Mouse (Mus musculus) limb, embryonic 14.5 days (tissue): ENCODE data around the gene Igsf21. TPM values are rescaled to one million over a fixed set of nuclear protein-coding genes. Genes with fewer than 3 reads are reported as not detected.

Source experiments
- ATAC-seq: fragments of 200-750 bp; cut with Nextera tagmentation; 2 replicates; pipeline ENCODE4 v1.8.0; 2017; ENCODE audit warnings: low read depth, moderate number of reproducible peaks, moderate TSS enrichment; ENCODE audit not compliant: low FRiP score
- DNase-seq: peaks from one replicate; pipeline ENCODE4 v3.0.0-alpha.2; 2015; ENCODE audit warnings: low spot score
- H3K27ac ChIP-seq: fragments of 300-500 bp; sonication (generic); replicated peaks from 2 replicates; pipeline ENCODE4 v1.5.1; 2014; ENCODE audit warnings: low read depth, mild to moderate bottlenecking, low read length, moderate library complexity, mixed read lengths
- H3K27me3 ChIP-seq: fragments of 300-500 bp; sonication (generic); 2 replicates; pipeline ENCODE4 v1.6.1; 2014; ENCODE audit warnings: low read length, mixed read lengths; ENCODE audit not compliant: control insufficient read depth, insufficient read depth
- H3K36me3 ChIP-seq: fragments of 300-500 bp; sonication (generic); 2 replicates; pipeline ENCODE4 v1.6.1; 2014; ENCODE audit warnings: mild to moderate bottlenecking, low read length, moderate library complexity, mixed read lengths; ENCODE audit not compliant: control insufficient read depth, insufficient read depth
- H3K4me1 ChIP-seq: fragments of 300-500 bp; sonication (generic); 2 replicates; pipeline ENCODE4 v1.6.1; 2014; ENCODE audit warnings: antibody characterized with exemption, low read length, mixed read lengths; ENCODE audit not compliant: control insufficient read depth, insufficient read depth
- H3K4me2 ChIP-seq: fragments of 300-500 bp; sonication (generic); replicated peaks from 2 replicates; pipeline ENCODE4 v1.6.1; 2014; ENCODE audit warnings: low read depth, mild to moderate bottlenecking, low read length, moderate library complexity; ENCODE audit not compliant: severe bottlenecking
- H3K4me3 ChIP-seq: fragments of 300-500 bp; sonication (generic); replicated peaks from 2 replicates; pipeline ENCODE4 v1.5.1; 2014; ENCODE audit warnings: low read length
- H3K9ac ChIP-seq: fragments of 300-500 bp; sonication (generic); 2 replicates; pipeline ENCODE4 v1.6.1; 2014; ENCODE audit warnings: mild to moderate bottlenecking, low read depth, low read length, moderate library complexity; ENCODE audit not compliant: severe bottlenecking
- H3K9me3 ChIP-seq: fragments of 300-500 bp; sonication (generic); 2 replicates; pipeline ENCODE4 v1.6.1; 2016; ENCODE audit warnings: low read length; ENCODE audit not compliant: control insufficient read depth
- POLR2A ChIP-seq: fragments of 200-500 bp; IDR thresholded peaks from 2 replicates; pipeline ENCODE4 v1.8.0; 2012; ENCODE audit warnings: inconsistent platforms, mild to moderate bottlenecking, moderate library complexity, borderline replicate concordance; ENCODE audit not compliant: insufficient read depth, insufficient read length; ENCODE audit errors: extremely low read depth
- WGBS: fragments of 180-500 bp; shearing (Covaris S2); extraction: QIAGEN DNeasy Blood & Tissue Kit; methylation state at CpG from one replicate; pipeline ENCODE4 v1.1.7; 2014; 5-methylcytosine and 5-hydroxymethylcytosine counted together
- polyA plus RNA-seq, 2 experiments: library from polyadenylated mRNA; depleted of rRNA in 1 of 2; stranded (reverse) in 1 of 2; unstranded in 1 of 2; fragments of >200 nt; fragmentation: Nextera tagmentation in 1 of 2; extraction: Ambion mirVana in 1 of 2; gene quantifications; 2 replicates each; pipeline versions ENCODE4 v1.2.1 to v1.2.3; 2012 to 2014

Igsf21 gene
- polyA plus RNA-seq (2012; rRNA removed): 0.26 and 0.55 TPM in 2 replicates
- polyA plus RNA-seq (2014; fragmentation: Nextera tagmentation; extraction: Ambion mirVana): 0.45 and 0.65 TPM in 2 replicates

GRCm38 (mm10) chr4:140246180-140247005 lies at the start of gene Igsf21:
TSS of gene Igsf21 (minus strand) at chr4:140246784.
- no peaks in the 10 kb centered on the region for H3K36me3 ChIP-seq
- peak within 1 kb of the TSS; percentile 26 for H3K4me3 ChIP-seq
- no peak for TF ChIP-seq POLR2A
- H3K4me2 ChIP-seq: peak within 1 kb of the TSS; percentile 44
- H3K27ac ChIP-seq: no peak within 1 kb of the TSS
- H3K4me1 ChIP-seq: no peaks in the 10 kb centered on the region
- 1% methylated on average over 32 of the region's 90 CpGs for WGBS
- H3K27me3 ChIP-seq: peaks cover 85% of the 10 kb centered on the region
- H3K9ac ChIP-seq: no peak within 1 kb of the TSS
- ATAC-seq: no peak
- DNase-seq: no peak
- no peaks in the 10 kb centered on the region for H3K9me3 ChIP-seq

- no peaks in the 10 kb centered on the region for H3K4me1 ChIP-seq
- H3K36me3 ChIP-seq: no peaks in the 10 kb centered on the region
- TF ChIP-seq POLR2A: no peak
- ATAC-seq: no peak
- 77% methylated on average over 5 of the region's 5 CpGs for WGBS
- no peak overlapping the region for H3K9ac ChIP-seq
- H3K27me3 ChIP-seq: no peaks in the 10 kb centered on the region
- H3K4me3 ChIP-seq: no peak overlapping the region
- no peak overlapping the region for H3K27ac ChIP-seq
- H3K9me3 ChIP-seq: no peaks in the 10 kb centered on the region
- no peak overlapping the region for H3K4me2 ChIP-seq
- no peak for DNase-seq
Observed at GRCm38 (mm10) chr4:140285726-140286316, 39.2 kb upstream of the Igsf21 start.

- WGBS: 0% methylated on average over 2 of the region's 2 CpGs
- Histone ChIP-seq H3K9ac (no peak overlapping the region), H3K27ac (no peak overlapping the region), H3K4me2 (no peak overlapping the region), H3K9me3 (no peaks in the 10 kb centered on the region), H3K27me3 (no peaks in the 10 kb centered on the region), H3K36me3 (no peaks in the 10 kb centered on the region), H3K4me3 (no peak overlapping the region), H3K4me1 (no peaks in the 10 kb centered on the region)
- no peak for TF ChIP-seq POLR2A
- DNase-seq (peak; percentile 88), ATAC-seq (0 out of 2 replicates have a peak, but pooled peaks have one; percentile 23)
Observed at GRCm38 (mm10) chr4:140283398-140283797, 36.8 kb upstream of the Igsf21 start.

GRCm38 (mm10) chr4:140278269-140278668 lies 31.7 kb upstream of the Igsf21 start:
- 92% methylated on average over 2 of the region's 2 CpGs for WGBS

GRCm38 (mm10) chr4:140271913-140272312 lies 25.3 kb upstream of the Igsf21 start:
- Histone ChIP-seq H3K4me1 (no peaks in the 10 kb centered on the region), H3K27ac (no peak overlapping the region), H3K36me3 (no peaks in the 10 kb centered on the region), H3K9ac (no peak overlapping the region), H3K4me2 (no peak overlapping the region), H3K9me3 (no peaks in the 10 kb centered on the region), H3K4me3 (no peak overlapping the region), H3K27me3 (no peaks in the 10 kb centered on the region)
- WGBS: 88% methylated on average over 5 of the region's 5 CpGs
- DNase-seq (no peak), ATAC-seq (no peak)
- TF ChIP-seq POLR2A: no peak

More at GRCm38 (mm10) chr4:140278269-140278668, 31.7 kb upstream of the Igsf21 start:
- Histone ChIP-seq H3K4me2 (no peak overlapping the region), H3K27ac (no peak overlapping the region), H3K27me3 (no peaks in the 10 kb centered on the region), H3K36me3 (no peaks in the 10 kb centered on the region), H3K4me3 (no peak overlapping the region), H3K4me1 (no peaks in the 10 kb centered on the region), H3K9me3 (no peaks in the 10 kb centered on the region), H3K9ac (no peak overlapping the region)
- DNase-seq (no peak), ATAC-seq (no peak)
- no peak for TF ChIP-seq POLR2A
